Mouse (Mus musculus) CH12.LX (cell line): Measurements from ENCODE around the gene Elf5.

Experiments used
- BHLHE40 ChIP-seq: IDR thresholded peaks from 2 replicates; pipeline ENCODE4 v1.6.1; 2011; ENCODE audit warnings: mild to moderate bottlenecking, low read depth, low read length, improper control_type of control experiment
- EP300 ChIP-seq: IDR thresholded peaks from 2 replicates; pipeline ENCODE4 v1.6.1; 2011; ENCODE audit warnings: low read length, improper control_type of control experiment
- MEF2A ChIP-seq: IDR thresholded peaks from 2 replicates; pipeline ENCODE4 v1.6.1; 2014; ENCODE audit warnings: low read depth, mild to moderate bottlenecking, inconsistent platforms, low read length, improper control_type of control experiment, borderline replicate concordance

DNA sequence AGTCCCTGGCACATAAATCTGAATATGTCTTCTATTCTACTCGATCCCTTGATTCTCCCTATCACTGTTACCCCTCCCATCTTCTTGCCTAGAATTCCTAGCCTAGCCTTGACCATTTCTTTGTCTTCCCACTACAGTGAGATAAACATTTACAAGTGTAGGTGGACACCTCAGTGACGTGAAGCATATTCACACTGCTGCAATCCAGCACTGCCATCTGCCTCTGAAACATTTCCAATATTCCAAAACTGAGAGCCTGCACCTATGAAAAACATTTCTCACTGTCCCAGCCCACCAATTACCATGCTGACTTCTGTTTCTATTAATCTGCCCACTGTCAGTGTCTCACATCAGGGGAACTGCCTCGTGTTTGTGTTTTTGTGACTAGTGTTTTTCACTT lies 5.2 kb upstream of the Elf5 start:
- TF ChIP-seq EP300 (no peak), MEF2A (no peak), BHLHE40 (no peak)
